Mouse (Mus musculus): ENCODE measurements around the gene Ramp1. TPM values are rescaled to one million over a fixed set of nuclear protein-coding genes. Genes with fewer than 3 reads are reported as not detected.

Gene Ramp1
- polyA plus RNA-seq (2015; fragmentation: Nextera tagmentation; extraction: Ambion mirVana) = 16.1 and 21.3 TPM in 2 replicates

GRCm38 (mm10) chr1:91179533-91180173 lies at the start of gene Ramp1:
Ramp1 (plus strand) TSS chr1:91179822.
- no peaks in the 10 kb centered on the region for H3K36me3 ChIP-seq
- WGBS = 5% methylated on average over 37 of the region's 37 CpGs
- H3K9me3 ChIP-seq (replicated peaks) = no peaks in the 10 kb centered on the region
- peaks cover 25% of the 10 kb centered on the region for H3K4me1 ChIP-seq
- peak within 1 kb of the TSS; percentile 41 for H3K4me3 ChIP-seq (replicated peaks)
- peak within 1 kb of the TSS; percentile 42 for H3K9ac ChIP-seq (replicated peaks)
- peak within 1 kb of the TSS; percentile 85 for H3K4me2 ChIP-seq
- no peak within 1 kb of the TSS for H3K27ac ChIP-seq (replicated peaks)
- ATAC-seq (ENCODE audit: low FRiP score) = peak; percentile 55; the same call in 1 of the 2 replicates
- H3K27me3 ChIP-seq (replicated peaks) = peaks cover 28% of the 10 kb centered on the region

GRCm38 (mm10) chr1:91137036-91137435 lies 42.6 kb upstream of the Ramp1 start:
- no peak overlapping the region for H3K27ac ChIP-seq (replicated peaks)
- no peaks in the 10 kb centered on the region for H3K9me3 ChIP-seq (replicated peaks)
- no peak overlapping the region for H3K9ac ChIP-seq (replicated peaks)
- 84% methylated on average over 2 of the region's 2 CpGs for WGBS
- H3K4me2 ChIP-seq = no peak overlapping the region
- H3K4me1 ChIP-seq = no peaks in the 10 kb centered on the region
- H3K4me3 ChIP-seq (replicated peaks) = no peak overlapping the region
- ATAC-seq (ENCODE audit: low FRiP score) = no peak
- no peaks in the 10 kb centered on the region for H3K27me3 ChIP-seq (replicated peaks)
- H3K36me3 ChIP-seq = no peaks in the 10 kb centered on the region

GRCm38 (mm10) chr1:91144813-91145212 lies 34.8 kb upstream of the Ramp1 start, which contains the start of gene Rbm44:
Rbm44 (plus strand) TSS chr1:91145089.
- Histone ChIP-seq H3K27ac (replicated peaks) (no peak within 1 kb of the TSS), H3K9me3 (replicated peaks) (no peaks in the 10 kb centered on the region), H3K4me3 (replicated peaks) (no peak within 1 kb of the TSS), H3K36me3 (no peaks in the 10 kb centered on the region), H3K4me1 (no peaks in the 10 kb centered on the region), H3K27me3 (replicated peaks) (no peaks in the 10 kb centered on the region), H3K4me2 (no peak within 1 kb of the TSS; the same call in 1 of the 2 replicates), H3K9ac (replicated peaks) (no peak within 1 kb of the TSS)
- 76% methylated on average over 20 of the region's 20 CpGs for WGBS
- no peak for ATAC-seq (ENCODE audit: low FRiP score)

GRCm38 (mm10) chr1:91151509-91151908 lies 28.1 kb upstream of the Ramp1 start:
- H3K27me3 ChIP-seq (replicated peaks) = no peaks in the 10 kb centered on the region
- no peaks in the 10 kb centered on the region for H3K4me1 ChIP-seq
- no peak overlapping the region for H3K27ac ChIP-seq (replicated peaks)
- H3K4me2 ChIP-seq = no peak overlapping the region
- H3K9me3 ChIP-seq (replicated peaks) = no peaks in the 10 kb centered on the region
- ATAC-seq (ENCODE audit: low FRiP score) = no peak
- 77% methylated on average over 2 of the region's 2 CpGs for WGBS
- H3K4me3 ChIP-seq (replicated peaks) = no peak overlapping the region
- no peaks in the 10 kb centered on the region for H3K36me3 ChIP-seq
- H3K9ac ChIP-seq (replicated peaks) = no peak overlapping the region

GRCm38 (mm10) chr1:91166798-91167197 lies 12.8 kb upstream of the Ramp1 start:
- H3K27me3 ChIP-seq (replicated peaks) = no peaks in the 10 kb centered on the region
- H3K27ac ChIP-seq (replicated peaks) = no peak overlapping the region
- no peak overlapping the region for H3K4me3 ChIP-seq (replicated peaks)
- WGBS = 90% methylated on average over 6 of the region's 6 CpGs
- no peak overlapping the region for H3K9ac ChIP-seq (replicated peaks)
- no peaks in the 10 kb centered on the region for H3K4me1 ChIP-seq
- H3K4me2 ChIP-seq = no peak overlapping the region
- no peaks in the 10 kb centered on the region for H3K36me3 ChIP-seq
- ATAC-seq (ENCODE audit: low FRiP score) = no peak
- H3K9me3 ChIP-seq (replicated peaks) = no peaks in the 10 kb centered on the region

GRCm38 (mm10) chr1:91169157-91169556 lies 10.5 kb upstream of the Ramp1 start:
- H3K27ac ChIP-seq (replicated peaks) = no peak overlapping the region
- H3K4me2 ChIP-seq = no peak overlapping the region
- H3K9me3 ChIP-seq (replicated peaks) = no peaks in the 10 kb centered on the region
- H3K4me1 ChIP-seq = no peaks in the 10 kb centered on the region
- no peaks in the 10 kb centered on the region for H3K27me3 ChIP-seq (replicated peaks)
- 89% methylated on average over 4 of the region's 4 CpGs for WGBS
- no peaks in the 10 kb centered on the region for H3K36me3 ChIP-seq
- H3K4me3 ChIP-seq (replicated peaks) = no peak overlapping the region
- no peak for ATAC-seq (ENCODE audit: low FRiP score)
- H3K9ac ChIP-seq (replicated peaks) = no peak overlapping the region

GRCm38 (mm10) chr1:91174796-91175195 lies 4.8 kb upstream of the Ramp1 start:
- Histone ChIP-seq H3K27ac (replicated peaks) (no peak overlapping the region), H3K9me3 (replicated peaks) (no peaks in the 10 kb centered on the region), H3K4me3 (replicated peaks) (no peak overlapping the region), H3K9ac (replicated peaks) (no peak overlapping the region), H3K4me1 (peaks cover 7% of the 10 kb centered on the region), H3K4me2 (no peak overlapping the region), H3K36me3 (no peaks in the 10 kb centered on the region), H3K27me3 (replicated peaks) (peaks cover 8% of the 10 kb centered on the region)
- no peak for ATAC-seq (ENCODE audit: low FRiP score)
- WGBS = 97% methylated on average over 5 of the region's 5 CpGs

- no peak overlapping the region for H3K4me2 ChIP-seq
- WGBS = 70% methylated on average over 3 of the region's 3 CpGs
- H3K9ac ChIP-seq (replicated peaks) = no peak overlapping the region
- no peak overlapping the region for H3K27ac ChIP-seq (replicated peaks)
- peaks cover 19% of the 10 kb centered on the region for H3K27me3 ChIP-seq (replicated peaks)
- H3K9me3 ChIP-seq (replicated peaks) = no peaks in the 10 kb centered on the region
- H3K4me1 ChIP-seq = peaks cover 18% of the 10 kb centered on the region
- H3K4me3 ChIP-seq (replicated peaks) = no peak overlapping the region
- ATAC-seq (ENCODE audit: low FRiP score) = no peak
- H3K36me3 ChIP-seq = no peaks in the 10 kb centered on the region
Measured at GRCm38 (mm10) chr1:91176026-91176425, 3.6 kb upstream of the Ramp1 start.

- ATAC-seq (ENCODE audit: low FRiP score) = no peak
- Histone ChIP-seq H3K36me3 (no peaks in the 10 kb centered on the region), H3K4me3 (replicated peaks) (no peak overlapping the region), H3K27me3 (replicated peaks) (peaks cover 19% of the 10 kb centered on the region), H3K4me2 (no peak overlapping the region), H3K9ac (replicated peaks) (no peak overlapping the region), H3K4me1 (peaks cover 21% of the 10 kb centered on the region), H3K9me3 (replicated peaks) (no peaks in the 10 kb centered on the region), H3K27ac (replicated peaks) (no peak overlapping the region)
- 87% methylated on average over 4 of the region's 4 CpGs for WGBS
Measured at GRCm38 (mm10) chr1:91176871-91177270, 2.8 kb upstream of the Ramp1 start.

GRCm38 (mm10) chr1:91179086-91179485 lies 536 bp upstream of the Ramp1 start:
- Histone ChIP-seq H3K27ac (replicated peaks) (no peak overlapping the region), H3K4me1 (peaks cover 25% of the 10 kb centered on the region), H3K36me3 (no peaks in the 10 kb centered on the region), H3K9me3 (replicated peaks) (no peaks in the 10 kb centered on the region), H3K4me2 (no peak overlapping the region; the same call in 1 of the 2 replicates), H3K9ac (replicated peaks) (no peak overlapping the region), H3K27me3 (replicated peaks) (peaks cover 28% of the 10 kb centered on the region), H3K4me3 (replicated peaks) (no peak overlapping the region)
- ATAC-seq (ENCODE audit: low FRiP score) = peak; percentile 55; the same call in 1 of the 2 replicates
- WGBS = 29% methylated on average over 5 of the region's 5 CpGs

GRCm38 (mm10) chr1:91180174-91180565 lies 548 bp downstream of the Ramp1 start:
- H3K27ac ChIP-seq (replicated peaks) = no peak overlapping the region
- ATAC-seq (ENCODE audit: low FRiP score) = no peak
- H3K9me3 ChIP-seq (replicated peaks) = no peaks in the 10 kb centered on the region
- H3K4me1 ChIP-seq = peaks cover 25% of the 10 kb centered on the region
- peak overlapping the region; percentile 42 for H3K9ac ChIP-seq (replicated peaks)
- peaks cover 28% of the 10 kb centered on the region for H3K27me3 ChIP-seq (replicated peaks)
- no peaks in the 10 kb centered on the region for H3K36me3 ChIP-seq
- 6% methylated on average over 14 of the region's 14 CpGs for WGBS
- peak overlapping the region; percentile 41 for H3K4me3 ChIP-seq (replicated peaks)
- peak overlapping the region; percentile 85 for H3K4me2 ChIP-seq

GRCm38 (mm10) chr1:91180723-91181122 lies 1.1 kb downstream of the Ramp1 start:
- no peaks in the 10 kb centered on the region for H3K36me3 ChIP-seq
- H3K27ac ChIP-seq (replicated peaks) = 0 out of 2 replicates have a peak overlapping the region, but pooled peaks have one; percentile 68
- H3K9me3 ChIP-seq (replicated peaks) = no peaks in the 10 kb centered on the region
- H3K4me1 ChIP-seq = peaks cover 25% of the 10 kb centered on the region
- 75% methylated on average over 6 of the region's 6 CpGs for WGBS
- peak overlapping the region; percentile 41; the same call in 1 of the 2 replicates for H3K4me3 ChIP-seq (replicated peaks)
- peaks cover 28% of the 10 kb centered on the region for H3K27me3 ChIP-seq (replicated peaks)
- H3K9ac ChIP-seq (replicated peaks) = no peak overlapping the region
- H3K4me2 ChIP-seq = peak overlapping the region; percentile 85
- no peak for ATAC-seq (ENCODE audit: low FRiP score)
